Mouse (Mus musculus): ENCODE data around the gene Oprl1. TPM values are rescaled to one million over a fixed set of nuclear protein-coding genes. Genes with fewer than 3 reads are reported as not detected.

The Oprl1 gene
- total RNA-seq, 2 experiments from 2014 or later, result 57.5 to 61.9 TPM

DNA sequence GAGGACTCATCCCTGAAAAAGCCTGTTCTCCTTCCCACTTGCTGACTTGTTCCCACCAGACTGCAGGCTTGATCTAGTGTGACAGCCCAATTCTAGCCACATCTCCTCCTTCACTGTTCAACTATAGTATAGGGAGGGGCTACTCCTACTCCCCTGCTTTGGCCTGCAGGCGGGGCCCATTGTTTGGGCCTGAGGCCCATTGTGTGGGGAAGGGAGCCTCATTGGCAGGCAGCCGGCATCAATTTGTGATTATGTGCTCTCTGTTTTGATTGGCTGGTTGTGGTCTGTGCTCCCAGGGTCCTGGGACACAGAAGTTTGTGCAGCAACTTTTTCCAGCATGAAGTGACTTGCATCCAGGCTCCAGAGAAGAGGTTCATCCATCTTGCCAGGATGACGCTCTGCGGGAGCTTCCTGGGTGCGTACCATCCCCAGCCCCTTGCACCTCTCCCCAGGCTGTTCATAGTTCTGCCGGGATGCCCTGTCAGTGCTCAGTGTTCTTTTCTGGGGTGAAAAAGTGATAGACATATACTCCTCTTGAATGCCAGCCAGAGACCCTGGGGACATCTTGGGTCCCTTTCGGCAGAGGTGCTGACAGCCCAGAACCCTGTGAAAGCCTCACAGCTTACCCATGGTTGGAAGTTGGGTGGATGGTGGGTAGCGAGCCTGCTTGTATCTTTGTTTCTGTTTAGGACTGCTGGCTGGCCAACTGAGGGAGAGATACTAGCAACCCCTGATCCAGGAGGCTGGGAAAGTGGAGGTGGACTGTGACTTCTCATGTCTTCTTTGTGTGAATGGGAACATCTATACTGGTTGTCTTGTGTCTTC, 48.4 kb downstream of the Oprl1 start, which contains the start of gene Myt1:
Myt1 (plus strand) TSS at position 327 of the 825 bp plus-strand sequence.
- DNase-seq (ENCODE audit: low spot score in 2 of 2), result no peak

DNA sequence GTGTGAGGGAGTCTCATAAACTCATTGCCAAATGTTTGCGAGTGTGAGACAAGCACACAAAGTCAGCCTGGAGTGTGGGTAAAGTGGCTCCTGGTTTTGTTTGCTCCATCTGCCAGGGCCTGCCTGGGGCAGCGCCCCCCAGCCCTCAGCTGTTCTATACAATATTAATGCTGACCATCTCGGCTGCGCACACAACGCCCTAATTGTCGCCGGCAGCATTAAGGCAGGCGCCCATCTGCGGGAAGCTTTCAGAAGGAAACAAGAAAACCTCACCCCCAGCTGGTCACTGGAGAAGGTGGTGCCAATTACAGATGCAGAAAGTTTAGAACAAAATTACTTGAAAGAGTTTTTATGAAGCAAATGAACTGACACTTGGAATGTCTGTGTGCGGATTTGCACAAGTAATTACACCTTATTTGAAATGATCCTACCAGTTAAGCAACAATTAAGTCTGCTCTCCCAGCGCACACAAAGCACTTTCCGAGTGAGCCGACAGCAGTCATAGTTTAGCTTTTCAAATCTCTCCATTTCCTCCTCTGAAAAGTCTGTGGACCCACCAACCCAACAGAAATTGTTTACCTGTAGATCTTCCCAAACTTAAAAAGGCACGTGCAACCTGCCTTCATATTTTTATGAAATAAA, 49.2 kb downstream of the Oprl1 start:
- DNase-seq (ENCODE audit: low spot score in 2 of 2), result no peak

DNA sequence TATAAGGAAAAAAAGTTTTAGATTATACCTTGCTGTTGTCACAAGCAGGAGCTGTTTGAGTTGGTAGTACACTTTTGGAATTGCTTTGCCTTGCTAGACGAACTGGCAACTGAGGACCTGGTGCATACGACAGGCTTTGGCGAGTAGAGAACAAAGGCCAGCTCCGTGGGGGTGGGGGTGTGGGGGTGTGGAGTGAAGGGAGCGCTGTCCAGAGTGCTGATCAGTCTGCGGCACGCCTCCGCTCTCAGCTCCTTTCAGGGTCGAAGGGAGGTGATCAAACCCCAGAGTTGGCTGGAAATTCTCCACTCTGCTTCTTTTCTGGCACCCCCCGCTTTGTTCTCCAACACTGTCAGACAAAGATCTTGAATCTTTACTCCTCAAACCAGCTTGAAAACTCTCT, 49.8 kb downstream of the Oprl1 start:
- no peak for DNase-seq (ENCODE audit: low spot score in 2 of 2)

DNA sequence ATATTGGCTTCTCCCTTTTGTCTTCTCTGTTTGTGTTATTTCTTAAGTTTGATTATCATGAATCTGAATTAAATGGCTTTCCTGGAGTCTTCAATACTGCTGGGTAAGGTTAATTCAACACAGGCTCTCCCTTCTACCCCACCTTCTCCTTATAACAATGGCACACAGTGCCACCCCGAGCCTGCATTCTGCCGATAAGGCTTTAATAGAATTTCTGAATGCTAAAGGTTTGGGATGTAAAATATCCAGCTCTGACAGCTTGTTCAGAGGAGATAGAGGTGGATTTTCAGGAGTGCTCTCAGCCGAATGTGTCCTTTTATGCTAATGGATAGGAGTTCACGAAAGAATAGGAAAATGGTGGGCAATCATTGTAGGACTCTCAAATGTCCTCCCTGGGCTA, 50.4 kb downstream of the Oprl1 start:
- no peak for DNase-seq (ENCODE audit: low spot score in 2 of 2)

DNA sequence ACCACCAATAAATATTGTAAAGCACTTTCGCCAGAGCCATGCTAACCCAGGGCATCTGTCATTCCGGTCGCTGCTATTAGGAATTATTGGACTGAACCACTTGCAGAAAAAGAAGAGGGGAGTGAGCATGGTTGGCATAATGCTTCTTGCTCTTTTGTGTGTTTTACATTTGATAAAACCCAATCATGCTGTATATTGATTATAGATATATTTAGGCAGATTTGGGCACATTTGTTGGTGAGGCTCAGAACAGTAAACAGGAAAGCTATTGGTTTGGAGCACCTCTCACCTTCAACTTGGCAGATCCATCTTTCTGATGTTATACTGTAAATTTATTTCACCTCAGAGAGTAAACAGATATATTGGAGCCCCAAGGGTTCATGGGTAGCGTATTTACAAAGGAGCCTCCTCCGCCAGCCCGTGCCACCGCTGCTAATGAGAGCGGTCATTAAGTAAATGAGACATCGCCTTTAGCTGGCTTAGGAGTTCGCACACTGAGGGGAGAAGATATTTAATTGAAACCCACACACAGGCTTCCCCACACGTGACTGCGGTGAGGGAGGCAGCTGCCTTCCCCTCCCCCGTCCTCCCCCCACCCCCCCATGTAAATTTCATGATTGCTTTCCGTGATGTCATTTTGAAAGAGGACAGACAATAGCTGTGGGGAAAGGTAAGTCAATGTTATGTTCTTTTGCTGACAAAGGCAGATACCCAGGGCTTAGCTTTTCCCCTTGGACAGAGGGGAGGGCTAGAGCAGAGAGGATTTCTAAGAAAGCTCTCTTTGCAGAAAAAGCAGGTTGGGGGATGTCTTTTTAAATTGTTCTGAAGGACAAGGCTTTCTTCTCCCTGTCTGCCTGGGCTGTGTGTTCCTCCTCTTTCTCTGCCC, 52.1 kb downstream of the Oprl1 start:
- DNase-seq (ENCODE audit: low spot score in 2 of 2), result no peak

DNA sequence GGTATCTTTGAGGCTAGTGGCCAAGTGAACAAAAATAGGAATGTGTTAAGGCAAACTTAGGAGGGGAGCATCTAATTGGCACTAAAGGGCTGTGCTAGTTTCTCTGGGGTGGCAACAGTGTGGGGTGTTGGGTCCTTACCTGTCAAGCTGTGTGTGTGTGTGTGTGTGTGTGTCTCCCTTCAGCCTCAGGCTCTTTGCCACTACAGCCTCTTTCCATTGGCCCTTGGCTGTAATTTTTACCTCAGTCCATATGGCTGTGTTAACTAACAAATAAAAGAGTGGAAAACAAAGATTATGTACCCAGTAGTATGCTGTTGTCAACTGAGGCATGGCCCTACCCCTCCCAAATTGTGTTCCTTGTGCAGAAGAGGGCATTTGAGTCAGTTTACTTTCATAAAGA, 53.6 kb downstream of the Oprl1 start:
- no peak for DNase-seq (ENCODE audit: low spot score in 2 of 2)

DNA sequence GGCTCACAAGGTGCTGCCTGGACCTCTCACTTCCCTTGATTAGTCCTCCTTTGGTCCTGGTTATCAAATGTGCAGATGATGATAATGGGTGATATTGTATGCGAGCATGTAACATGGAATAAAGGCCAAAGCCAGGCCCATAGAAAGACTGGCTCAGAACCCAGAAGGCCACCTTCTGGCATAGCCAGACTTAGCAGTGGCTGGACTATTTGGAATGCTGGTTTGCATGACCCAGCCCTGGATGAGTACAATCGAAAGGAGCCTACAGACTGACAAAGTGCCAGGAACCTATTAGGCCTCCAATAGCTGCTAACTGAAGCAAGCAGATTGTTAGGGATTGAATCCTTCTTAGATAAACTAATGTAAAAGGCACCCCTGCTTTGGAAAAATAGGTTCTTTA, 54.6 kb downstream of the Oprl1 start:
- DNase-seq (ENCODE audit: low spot score in 2 of 2), result no peak

Other genes starting within 250 kb of the Oprl1 start
- not detected for gene Abhd16b, start 221.8 kb upstream of the Oprl1 start, total RNA-seq (2021)
- gene Tpd52l2, start 217.9 kb upstream of the Oprl1 start, total RNA-seq (2021), result 10 to 100 TPM; 77.5 to 82.8 TPM
- gene Dnajc5, start 194.5 kb upstream of the Oprl1 start, total RNA-seq (2021), result 100 to 1,000 TPM; 299 to 304 TPM
- gene Uckl1, start 130.1 kb upstream of the Oprl1 start, total RNA-seq (2021), result 10 to 100 TPM; 51.5 to 70.2 TPM
- 10 to 100 TPM; 57.5 to 60.3 TPM for gene Prpf6, start 123.1 kb upstream of the Oprl1 start, total RNA-seq (2021)
- 10 to 100 TPM; 70.4 to 77.9 TPM for gene Zfp512b, start 122.2 kb upstream of the Oprl1 start, total RNA-seq (2021)
- 10 to 100 TPM; 20.8 to 23.5 TPM for gene Samd10, start 115.8 kb upstream of the Oprl1 start, total RNA-seq (2021)
- gene Gm29797, start 58.0 kb upstream of the Oprl1 start, total RNA-seq (2021), result under 1 TPM; 0.67 to 0.80 TPM
- gene Sox18, start 43.4 kb upstream of the Oprl1 start, total RNA-seq (2021), result 10 to 100 TPM; 14.2 to 14.3 TPM
- 10 to 100 TPM; 58.3 to 59.3 TPM for gene Tcea2, start 34.7 kb upstream of the Oprl1 start, total RNA-seq (2021)
- gene Rgs19, start 21.0 kb upstream of the Oprl1 start, total RNA-seq (2021), result 10 to 100 TPM; 29.3 to 30.7 TPM
- gene Lkaaear1, start 16.6 kb upstream of the Oprl1 start, total RNA-seq (2021), result not detected
- 10 to 100 TPM; 10.4 to 15.5 TPM for gene Myt1, start 48.3 kb downstream of the Oprl1 start, total RNA-seq (2021)
- gene Pcmtd2, start 122.8 kb downstream of the Oprl1 start, total RNA-seq (2021), result 10 to 100 TPM; 81.2 to 83.6 TPM
- gene Polr3k, start 149.3 kb downstream of the Oprl1 start, total RNA-seq (2021), result 10 to 100 TPM; 28.5 to 31.9 TPM

Measured in left cerebral cortex, adult 18-20 months (tissue).